Mouse (Mus musculus) ES-Bruce4 (cell line): ENCODE results near the gene Scd4.

ENCODE experiments used
- CTCF ChIP-seq: IDR thresholded peaks from one replicate; pipeline ENCODE4 v1.8.1; 2011; ENCODE audit warnings: low read depth, low read length
- POLR2A ChIP-seq: IDR thresholded peaks from one replicate; pipeline ENCODE4 v1.8.1; 2011; ENCODE audit warnings: low read length; ENCODE audit not compliant: insufficient read depth

- no peak for TF ChIP-seq POLR2A
- no peak for TF ChIP-seq CTCF
These were observed 37.3 kb downstream of the Scd4 start for GRCm38 (mm10) chr19:44370231-44370630.
